Mouse (Mus musculus): ENCODE data around the gene Slc25a25. TPM values are rescaled to one million over a fixed set of nuclear protein-coding genes. Genes with fewer than 3 reads are reported as not detected.

Gene Slc25a25
- total RNA-seq (2023): 10 to 100 TPM; 34.2 to 43.0 TPM

GRCm38 (mm10) chr2:32450881-32451844 lies at the start of gene Slc25a25:
Gene Slc25a25, minus strand, starts transcription at chr2:32451445.

DNA sequence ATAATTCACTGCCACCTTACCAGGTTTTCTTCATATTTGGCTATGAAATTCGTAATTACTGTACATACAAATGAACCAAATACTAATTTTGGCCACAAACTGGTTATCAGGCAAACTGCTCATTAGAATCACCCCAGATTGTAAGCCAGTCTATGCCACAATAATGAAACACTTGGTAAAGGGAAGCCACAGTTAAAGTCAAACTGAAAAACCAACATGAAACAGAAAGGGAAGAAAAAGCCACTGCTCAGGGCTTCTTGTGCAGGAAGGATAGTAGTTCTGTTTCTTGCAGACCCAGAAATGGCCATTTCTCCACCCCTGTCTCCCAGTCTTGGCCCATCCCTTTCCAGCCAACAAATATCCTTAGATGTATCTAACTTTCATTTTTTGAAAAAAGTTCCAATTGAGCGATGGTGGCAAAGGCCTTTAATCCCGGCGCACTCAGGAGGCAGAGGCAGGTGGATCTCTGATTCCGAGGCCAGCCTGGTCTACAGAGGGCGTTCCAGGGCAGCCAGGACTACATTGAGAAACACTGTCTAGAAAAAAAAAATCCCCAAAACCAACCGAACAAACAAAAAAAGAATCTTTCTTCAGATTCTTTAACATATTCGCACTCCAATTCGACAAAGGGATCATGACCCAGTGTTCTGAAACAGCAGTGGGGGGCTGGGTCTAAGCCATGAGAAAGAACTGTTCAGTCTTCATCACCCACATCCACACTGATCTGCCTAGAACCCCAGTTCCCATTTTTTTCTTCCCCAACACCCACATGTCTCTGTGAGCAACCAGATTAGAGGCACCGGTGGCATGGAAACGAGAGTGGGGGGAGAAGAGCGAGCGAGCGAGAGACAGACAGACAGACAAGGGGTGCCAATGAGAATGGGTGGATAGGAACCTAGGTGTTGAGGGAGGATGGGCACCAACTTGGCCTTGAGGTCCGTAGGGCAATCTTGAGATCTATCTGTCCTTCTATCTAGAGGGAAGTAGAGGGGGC lies 1.2 kb downstream of the Slc25a25 start, which contains the start of gene Naif1:
Naif1 (plus strand) TSS at position 697 of the 994 bp plus-strand sequence.

DNA sequence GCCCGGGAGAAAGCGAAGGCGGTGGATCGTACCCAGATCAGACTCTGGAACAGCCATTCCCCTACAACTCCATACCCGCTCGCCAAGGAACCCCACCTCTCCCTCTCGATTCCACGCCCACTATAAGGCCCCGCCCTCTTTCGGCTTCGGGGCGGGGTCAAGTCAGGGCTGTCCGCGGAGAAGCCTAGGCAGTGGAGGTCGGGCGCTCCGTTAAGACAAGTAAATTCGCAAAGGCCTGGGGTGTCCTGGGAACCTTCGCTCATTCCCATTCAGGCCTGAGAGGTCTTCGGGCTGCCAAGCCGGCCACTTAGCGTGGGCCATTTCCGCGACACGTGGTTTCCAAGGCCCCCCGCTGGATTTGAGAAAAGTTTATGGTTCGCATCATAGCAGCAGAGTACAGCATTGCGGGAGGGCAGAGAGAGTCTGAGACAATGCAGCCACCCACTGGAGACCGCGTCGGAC lies 55.7 kb downstream of the Slc25a25 start, which contains the start of gene Ptges2:
Ptges2 (plus strand) TSS at position 413 of the 462 bp plus-strand sequence.

DNA sequence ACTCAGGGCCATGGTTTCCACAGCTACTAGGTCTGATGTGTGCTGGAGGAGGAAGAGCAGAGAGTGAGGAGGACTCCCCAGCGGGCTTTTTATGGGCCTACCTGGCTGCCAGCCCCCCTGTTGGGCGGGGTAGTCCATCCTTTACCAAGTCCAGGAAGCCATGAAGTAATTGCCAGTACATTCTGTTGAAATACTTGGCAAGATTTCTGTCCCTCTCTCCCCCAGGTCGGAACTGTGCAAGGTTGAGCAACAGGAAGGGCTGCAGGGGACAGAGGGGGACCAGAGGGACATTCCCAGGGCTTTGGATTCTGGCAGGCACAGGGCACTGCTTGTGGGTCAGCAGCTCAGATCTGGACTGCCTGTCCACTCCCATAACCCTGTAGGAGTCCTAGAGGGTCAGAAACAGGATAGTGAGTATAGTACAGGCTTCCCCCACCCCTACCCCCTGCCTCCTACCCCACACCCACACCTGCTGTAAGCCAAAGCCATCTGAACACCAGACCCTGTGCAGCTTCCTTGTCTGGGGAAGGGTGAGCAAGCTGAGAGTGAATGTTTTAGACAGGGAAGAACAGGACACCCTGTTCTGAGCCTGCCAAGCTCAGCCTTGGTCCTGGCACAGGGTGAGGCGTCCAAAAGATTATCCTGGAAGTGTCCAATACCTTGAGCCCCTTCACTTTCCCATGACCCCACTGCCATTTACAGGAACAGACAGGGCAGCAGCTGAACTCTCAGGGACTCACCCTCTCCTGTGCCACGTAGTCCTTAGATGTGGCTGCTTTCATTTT lies 63.3 kb downstream of the Slc25a25 start, which contains the start of gene Lcn2:
Lcn2 (minus strand) TSS at position 547 of the 785 bp plus-strand sequence.

DNA sequence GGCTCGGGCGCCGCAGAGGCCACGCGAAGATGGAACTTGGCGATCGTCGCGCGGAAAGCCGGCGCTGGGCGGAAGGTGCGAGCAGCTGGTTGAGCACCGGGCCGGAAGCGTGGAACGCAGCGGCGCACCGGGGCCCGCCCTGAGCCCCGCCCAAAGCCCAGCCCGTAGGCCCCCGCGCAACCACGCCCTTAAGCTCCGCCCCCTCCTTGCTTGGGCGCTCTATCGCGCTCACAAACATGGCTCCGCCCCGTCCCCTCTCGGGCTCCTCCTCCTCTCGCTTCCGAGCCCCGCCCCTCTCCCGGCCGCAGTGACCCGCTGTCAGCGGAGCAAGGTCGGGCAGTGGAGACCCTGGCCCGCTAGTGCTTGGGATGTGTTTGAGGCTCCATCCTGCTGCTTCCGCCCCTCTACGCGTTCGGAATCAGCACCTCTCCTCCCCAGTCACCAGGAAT lies 69.4 kb downstream of the Slc25a25 start, which contains the start of gene 1110008P14Rik:
1110008P14Rik (minus strand) TSS at position 164 of the 449 bp plus-strand sequence.

Other genes starting within 250 kb of the Slc25a25 start
- 10 to 100 TPM; 23.8 to 24.8 TPM for gene Pomt1, start 214.9 kb downstream of the Slc25a25 start, total RNA-seq (2023)
- gene Uck1, start 191.3 kb downstream of the Slc25a25 start, total RNA-seq (2023): 100 to 1,000 TPM; 135 to 136 TPM
- gene Golga2, start 164.1 kb downstream of the Slc25a25 start, total RNA-seq (2023): 10 to 100 TPM; 66.3 to 72.3 TPM
- 100 to 1,000 TPM in 1 of 2 experiments, 10 to 100 TPM in 1; 86.0 to 107 TPM for gene Swi5, start 163.4 kb downstream of the Slc25a25 start, total RNA-seq (2023)
- gene Ciz1, start 99.1 kb downstream of the Slc25a25 start, total RNA-seq (2023): 100 to 1,000 TPM; 134 to 162 TPM
- gene Dnm1, start 98.1 kb downstream of the Slc25a25 start, total RNA-seq (2023): not detected
- gene 1110008P14Rik, start 69.5 kb downstream of the Slc25a25 start, total RNA-seq (2023): 10 to 100 TPM; 45.5 to 54.0 TPM
- 1 to 10 TPM; 1.7 to 2.3 TPM for gene Lcn2, start 63.2 kb downstream of the Slc25a25 start, total RNA-seq (2023)
- 10 to 100 TPM; 11.4 to 15.6 TPM for gene Ptges2, start 55.5 kb downstream of the Slc25a25 start, total RNA-seq (2023)
- gene Naif1, start 988 bp downstream of the Slc25a25 start, total RNA-seq (2023): 1 to 10 TPM; 3.9 to 5.5 TPM
- gene Fam102a, start 83.9 kb upstream of the Slc25a25 start, total RNA-seq (2023): 10 to 100 TPM; 69.0 to 74.8 TPM
- gene Dpm2, start 119.4 kb upstream of the Slc25a25 start, total RNA-seq (2023): 10 to 100 TPM; 63.0 to 66.8 TPM
- gene Pip5kl1, start 123.4 kb upstream of the Slc25a25 start, total RNA-seq (2023): under 1 TPM in 1 of 2 experiments, not detected in 1; 0.56 TPM
- not detected for gene 9430097D07Rik, start 124.2 kb upstream of the Slc25a25 start, total RNA-seq (2023)
- 10 to 100 TPM; 59.7 to 63.9 TPM for gene St6galnac4, start 135.7 kb upstream of the Slc25a25 start, total RNA-seq (2023)
- gene St6galnac6, start 148.3 kb upstream of the Slc25a25 start, total RNA-seq (2023): 10 to 100 TPM in 1 of 2 experiments, 1 to 10 TPM in 1; 6.3 to 10.6 TPM
- gene Ak1, start 170.3 kb upstream of the Slc25a25 start, total RNA-seq (2023): not detected
- under 1 TPM; 0.36 to 0.84 TPM for gene Eng, start 195.2 kb upstream of the Slc25a25 start, total RNA-seq (2023)